Mouse (Mus musculus) hindbrain, embryonic 14.5 days (tissue): ENCODE results near the gene Shld1. TPM values are rescaled to one million over a fixed set of nuclear protein-coding genes. Genes with fewer than 3 reads are reported as not detected.

ENCODE experiments used
- ATAC-seq: fragments of 200-750 bp; cut with Nextera tagmentation; 2 replicates; pipeline ENCODE4 v1.8.0; 2017; ENCODE audit warnings: moderate number of reproducible peaks, mild to moderate bottlenecking, moderate TSS enrichment, moderate library complexity; ENCODE audit not compliant: low FRiP score
- DNase-seq: peaks from one replicate; pipeline ENCODE4 v3.0.0-alpha.2; 2015; ENCODE audit warnings: low spot score
- H3K27ac ChIP-seq: fragments of 300-500 bp; sonication (generic); 2 replicates; pipeline ENCODE4 v1.5.1; 2014; ENCODE audit warnings: mild to moderate bottlenecking, moderate library complexity
- H3K27me3 ChIP-seq: fragments of 300-500 bp; sonication (generic); 2 replicates; pipeline ENCODE4 v1.6.1; 2014; ENCODE audit warnings: mild to moderate bottlenecking, low read length, mixed read lengths; ENCODE audit not compliant: control insufficient read depth, insufficient read depth
- H3K36me3 ChIP-seq: fragments of 300-500 bp; sonication (generic); replicated peaks from 2 replicates; pipeline ENCODE4 v1.6.1; 2014; ENCODE audit not compliant: control insufficient read depth, insufficient read depth
- H3K4me1 ChIP-seq: fragments of 300-500 bp; sonication (generic); replicated peaks from 2 replicates; pipeline ENCODE4 v1.6.1; 2014; ENCODE audit warnings: antibody characterized with exemption, low read length, mixed read lengths; ENCODE audit not compliant: control insufficient read depth, insufficient read depth
- H3K4me2 ChIP-seq: fragments of 300-500 bp; sonication (generic); replicated peaks from 2 replicates; pipeline ENCODE4 v1.6.1; 2014; ENCODE audit warnings: mild to moderate bottlenecking, moderate library complexity
- H3K4me3 ChIP-seq: fragments of 300-500 bp; sonication (generic); replicated peaks from 2 replicates; pipeline ENCODE4 v1.5.1; 2014; ENCODE audit warnings: mild to moderate bottlenecking, low read length
- H3K9ac ChIP-seq: fragments of 300-500 bp; sonication (generic); 2 replicates; pipeline ENCODE4 v1.6.1; 2014
- H3K9me3 ChIP-seq: fragments of 300-500 bp; sonication (generic); 2 replicates; pipeline ENCODE4 v1.6.1; 2016; ENCODE audit warnings: low read length; ENCODE audit not compliant: control insufficient read depth
- WGBS: fragments of 180-500 bp; shearing (Covaris S2); extraction: QIAGEN DNeasy Blood & Tissue Kit; methylation state at CpG from one replicate; pipeline ENCODE4 v1.1.7; 2014; 5-methylcytosine and 5-hydroxymethylcytosine counted together
- polyA plus RNA-seq: library from polyadenylated mRNA; unstranded; fragments of >200 nt; fragmentation: Nextera tagmentation; extraction: Ambion mirVana; gene quantifications from 2 replicates; pipeline ENCODE4 v1.2.1, GENCODE M21; 2014

The Shld1 gene
- polyA plus RNA-seq = 21.9 and 23.3 TPM in 2 replicates

DNA sequence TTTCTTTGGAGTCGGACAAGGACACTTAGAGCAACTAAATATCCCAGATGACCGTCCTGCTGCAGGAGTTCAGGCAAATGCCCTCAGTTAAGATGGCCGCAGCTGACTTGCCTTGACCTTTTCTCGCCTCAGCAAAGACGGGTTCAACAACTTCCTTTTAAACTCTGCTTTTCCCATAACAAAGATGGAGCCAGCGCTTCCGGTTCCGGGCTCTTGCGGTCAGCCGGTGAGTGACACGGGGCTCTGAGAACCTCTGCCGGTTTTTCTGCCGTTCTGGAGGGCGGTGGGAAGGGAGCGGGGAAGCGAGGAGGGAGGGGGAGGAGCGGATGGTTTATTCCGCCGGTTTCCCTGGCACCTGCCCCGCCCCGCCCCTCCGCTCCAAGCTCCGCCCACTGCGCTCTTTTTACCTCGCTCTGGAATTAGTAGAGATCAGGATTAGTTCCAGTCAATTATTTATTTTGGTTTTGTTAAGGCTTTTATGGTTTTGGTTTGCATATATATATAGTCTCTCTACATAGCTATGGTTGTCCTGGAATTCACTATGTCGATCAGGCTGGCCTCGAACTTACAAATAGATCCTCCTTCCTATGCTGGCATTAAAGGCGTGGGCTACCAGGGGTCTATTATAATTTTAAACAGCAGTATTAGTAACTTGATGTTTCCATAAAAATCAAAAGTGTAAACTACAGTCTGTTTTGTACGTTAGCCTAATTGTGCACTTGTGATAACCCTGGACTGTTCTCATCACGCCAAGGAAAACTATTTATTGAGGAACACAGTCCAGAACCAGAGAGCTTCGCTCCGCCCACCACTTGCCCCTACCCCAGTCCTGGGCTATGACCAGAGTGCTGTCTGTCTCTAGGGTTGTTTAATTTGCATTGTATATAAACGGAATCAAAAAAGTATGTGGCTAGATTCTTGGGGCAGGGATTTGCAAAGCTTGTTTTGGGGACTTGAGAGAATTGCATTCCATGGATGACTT is at the start of gene Shld1:
Shld1 (plus strand) TSS at position 176 of the 982 bp plus-strand sequence.
- DNase-seq = peak; percentile 89
- Histone ChIP-seq H3K27me3 (no peaks in the 10 kb centered on the region), H3K9me3 (no peaks in the 10 kb centered on the region), H3K4me2 (peak within 1 kb of the TSS; percentile 55), H3K36me3 (0 out of 2 replicates have a peak, but pooled peaks cover 7% of the 10 kb centered on the region), H3K4me1 (peaks cover 4% of the 10 kb centered on the region; the same call in 1 of the 2 replicates), H3K4me3 (peak within 1 kb of the TSS; percentile 56), H3K27ac (peak within 1 kb of the TSS; percentile 81), H3K9ac (peak within 1 kb of the TSS; percentile 73)
- 10% methylated on average over 33 of the region's 33 CpGs for WGBS
- ATAC-seq = peak; percentile 94

DNA sequence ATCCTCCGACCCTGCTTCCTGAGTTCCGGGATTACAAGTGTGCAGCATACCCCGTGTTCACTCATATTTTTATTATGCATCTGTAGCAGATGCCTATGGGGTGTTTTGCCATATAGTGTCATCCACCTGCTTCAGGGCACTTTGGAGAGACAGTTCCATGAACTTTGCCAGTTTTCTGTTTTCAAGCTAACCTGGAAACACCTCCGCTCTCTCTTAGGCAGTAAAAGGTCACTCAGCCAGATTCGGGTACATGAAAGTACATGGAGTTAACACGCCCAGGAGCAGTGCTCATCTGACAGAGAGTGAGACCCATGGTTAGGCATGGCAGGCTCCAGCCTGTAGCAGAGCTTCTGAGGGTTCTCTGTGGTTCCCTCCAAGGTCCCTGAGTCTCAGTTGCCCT is 48.4 kb upstream of the Shld1 start:
- Histone ChIP-seq H3K27ac (no peak overlapping the region), H3K9me3 (no peaks in the 10 kb centered on the region), H3K36me3 (no peaks in the 10 kb centered on the region), H3K4me3 (no peak overlapping the region), H3K27me3 (no peaks in the 10 kb centered on the region), H3K4me1 (no peaks in the 10 kb centered on the region), H3K4me2 (no peak overlapping the region), H3K9ac (no peak overlapping the region)
- WGBS = 93% methylated on average over 6 of the region's 6 CpGs
- no peak for ATAC-seq
- DNase-seq = no peak

DNA sequence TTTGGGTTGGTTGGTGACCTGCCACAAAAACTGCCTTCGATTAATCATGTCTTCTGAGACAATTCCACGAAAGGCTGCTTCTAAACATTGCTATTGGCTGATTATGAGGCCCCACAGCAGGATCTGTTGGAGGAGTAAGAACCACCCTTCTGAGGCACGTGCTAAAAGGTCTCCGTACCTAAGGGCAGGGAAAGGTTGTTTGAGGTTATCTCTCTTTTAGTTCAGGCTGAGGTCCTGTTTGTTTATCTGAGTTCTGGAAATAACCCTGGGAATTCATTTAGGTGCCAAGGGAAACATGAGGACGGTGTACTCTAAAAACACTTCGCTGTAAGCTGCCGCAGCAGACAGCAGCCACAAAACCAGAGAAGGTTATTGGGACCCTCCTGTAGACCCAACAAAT is 47.4 kb upstream of the Shld1 start:
- 87% methylated on average over 7 of the region's 7 CpGs for WGBS
- no peak overlapping the region for H3K4me2 ChIP-seq
- no peak overlapping the region for H3K27ac ChIP-seq
- no peaks in the 10 kb centered on the region for H3K4me1 ChIP-seq
- no peaks in the 10 kb centered on the region for H3K9me3 ChIP-seq
- DNase-seq (no peak), ATAC-seq (no peak)
- H3K27me3 ChIP-seq = no peaks in the 10 kb centered on the region
- H3K4me3 ChIP-seq = no peak overlapping the region
- no peak overlapping the region for H3K9ac ChIP-seq
- no peaks in the 10 kb centered on the region for H3K36me3 ChIP-seq

DNA sequence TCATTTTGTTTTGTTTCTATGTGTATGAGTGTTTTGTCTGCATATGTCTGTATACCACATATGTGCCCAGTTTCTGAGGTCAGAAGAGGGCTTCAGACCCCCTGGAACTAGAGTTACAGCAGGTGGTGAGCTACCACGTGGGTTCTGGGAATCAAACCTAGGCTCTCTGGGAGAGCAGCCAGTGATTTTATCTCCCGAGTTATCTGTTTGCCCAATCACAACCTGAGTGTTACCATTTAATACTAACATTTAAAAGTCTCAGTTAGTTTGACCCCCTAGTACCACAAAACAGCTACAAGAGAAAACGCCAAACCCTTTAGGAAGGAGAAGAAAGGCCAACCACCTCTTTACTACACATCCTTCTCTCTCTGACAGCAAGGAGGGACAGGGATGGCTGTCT is 45.5 kb upstream of the Shld1 start:
- Histone ChIP-seq H3K27me3 (no peaks in the 10 kb centered on the region), H3K9me3 (no peaks in the 10 kb centered on the region), H3K27ac (no peak overlapping the region), H3K9ac (no peak overlapping the region), H3K4me3 (no peak overlapping the region), H3K4me2 (no peak overlapping the region), H3K36me3 (no peaks in the 10 kb centered on the region), H3K4me1 (no peaks in the 10 kb centered on the region)
- DNase-seq (no peak), ATAC-seq (no peak)
- WGBS = 77% methylated on average over 3 of the region's 3 CpGs

DNA sequence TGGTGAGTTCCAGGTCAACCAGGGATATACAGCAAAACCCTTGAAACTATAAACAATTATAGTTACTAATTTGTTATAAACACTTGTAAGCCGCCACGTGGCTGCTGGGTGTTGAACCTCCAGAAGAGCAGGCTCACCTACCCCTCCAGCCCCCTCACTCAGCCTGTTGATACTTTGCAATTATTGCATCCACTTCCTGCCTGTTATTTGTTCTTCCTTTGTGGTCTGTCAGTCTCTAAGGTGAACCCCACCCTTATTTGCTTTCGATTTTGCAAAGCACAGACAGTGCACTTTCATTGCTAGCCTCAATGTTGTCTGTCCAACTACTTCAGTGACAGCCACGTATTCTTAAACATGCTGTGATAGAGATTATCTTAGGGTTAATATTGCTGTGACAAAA is 43.6 kb upstream of the Shld1 start:
- Histone ChIP-seq H3K27me3 (no peaks in the 10 kb centered on the region), H3K9me3 (no peaks in the 10 kb centered on the region), H3K36me3 (no peaks in the 10 kb centered on the region), H3K4me3 (no peak overlapping the region), H3K27ac (no peak overlapping the region), H3K4me2 (no peak overlapping the region), H3K9ac (no peak overlapping the region), H3K4me1 (no peaks in the 10 kb centered on the region)
- ATAC-seq (no peak), DNase-seq (no peak)
- 82% methylated on average over 4 of the region's 4 CpGs for WGBS

DNA sequence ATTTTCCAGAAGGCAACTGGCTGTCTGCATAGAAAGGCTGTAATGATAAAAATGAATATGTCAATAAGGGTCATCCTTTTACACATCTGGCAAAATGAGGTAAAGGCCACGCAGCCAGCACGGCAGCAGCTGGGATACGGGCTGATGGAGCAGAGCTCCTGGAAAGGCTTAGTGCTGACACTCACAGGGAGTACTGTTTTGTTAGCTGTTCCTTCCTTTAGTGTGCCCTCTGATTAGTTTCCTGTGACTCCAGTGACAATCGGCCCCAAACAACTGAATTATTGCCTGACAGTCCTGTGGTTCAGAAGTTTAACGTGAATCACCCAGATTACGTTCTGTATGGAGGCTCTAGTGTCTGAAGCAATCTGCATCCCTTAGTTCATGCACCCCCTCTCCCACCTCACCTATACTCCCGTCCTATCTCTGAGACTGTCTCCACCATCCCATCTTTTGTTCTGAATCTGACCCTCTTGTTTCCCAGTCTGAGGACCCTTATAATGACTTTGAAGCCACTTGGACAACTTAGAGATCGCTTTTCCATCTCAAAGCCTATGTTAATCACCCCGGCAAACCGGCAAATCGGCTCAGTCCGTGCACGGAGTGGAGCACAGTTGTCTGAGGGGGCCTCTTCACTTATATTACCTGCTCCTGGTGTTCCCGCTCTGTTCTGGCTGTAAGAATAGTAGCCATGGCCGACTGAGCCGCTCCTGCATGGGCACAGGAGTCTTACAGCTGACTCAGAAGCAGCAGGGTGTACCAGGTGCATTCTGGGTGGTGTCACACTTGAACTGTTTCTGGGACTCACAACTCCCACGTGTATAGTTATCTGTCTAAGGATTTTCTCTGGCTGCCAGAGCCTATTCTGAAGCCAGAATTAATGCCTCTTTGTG is 39.6 kb upstream of the Shld1 start:
- no peak overlapping the region for H3K4me2 ChIP-seq
- 66% methylated on average over 17 of the region's 17 CpGs for WGBS
- no peak for DNase-seq
- no peaks in the 10 kb centered on the region for H3K36me3 ChIP-seq
- no peak overlapping the region for H3K4me3 ChIP-seq
- H3K4me1 ChIP-seq = no peaks in the 10 kb centered on the region
- no peak overlapping the region for H3K27ac ChIP-seq
- no peak overlapping the region for H3K9ac ChIP-seq
- ATAC-seq = no peak
- H3K9me3 ChIP-seq = no peaks in the 10 kb centered on the region
- H3K27me3 ChIP-seq = no peaks in the 10 kb centered on the region

DNA sequence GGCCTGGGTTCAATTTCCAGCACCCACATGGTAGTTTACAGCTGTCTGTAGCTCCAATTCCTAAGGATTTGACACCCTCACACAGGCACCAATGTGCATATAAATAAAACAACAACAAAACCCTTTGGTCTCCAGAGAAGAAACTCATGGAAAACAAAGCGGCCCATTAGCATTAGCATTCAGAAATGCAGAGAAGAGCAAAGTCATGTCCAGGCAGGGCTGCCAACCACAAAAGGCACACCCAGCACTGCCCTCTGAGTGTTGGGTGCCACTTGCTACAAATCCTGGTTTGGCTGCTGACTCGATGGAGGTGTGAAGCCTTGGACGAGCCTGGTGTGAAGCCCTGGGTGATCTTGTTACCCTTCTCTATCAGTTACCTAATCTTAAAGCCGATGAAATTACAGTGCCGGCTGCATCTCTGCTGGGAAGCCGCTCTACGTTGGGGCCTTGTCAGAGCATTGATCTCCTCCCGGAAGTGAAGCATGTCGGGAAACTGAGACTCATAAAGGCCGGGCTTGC is 37.3 kb upstream of the Shld1 start:
- Histone ChIP-seq H3K9ac (no peak overlapping the region), H3K27me3 (no peaks in the 10 kb centered on the region), H3K9me3 (no peaks in the 10 kb centered on the region), H3K4me3 (no peak overlapping the region), H3K4me2 (no peak overlapping the region), H3K4me1 (no peaks in the 10 kb centered on the region), H3K36me3 (no peaks in the 10 kb centered on the region), H3K27ac (no peak overlapping the region)
- 91% methylated on average over 10 of the region's 10 CpGs for WGBS
- DNase-seq (no peak), ATAC-seq (no peak)

DNA sequence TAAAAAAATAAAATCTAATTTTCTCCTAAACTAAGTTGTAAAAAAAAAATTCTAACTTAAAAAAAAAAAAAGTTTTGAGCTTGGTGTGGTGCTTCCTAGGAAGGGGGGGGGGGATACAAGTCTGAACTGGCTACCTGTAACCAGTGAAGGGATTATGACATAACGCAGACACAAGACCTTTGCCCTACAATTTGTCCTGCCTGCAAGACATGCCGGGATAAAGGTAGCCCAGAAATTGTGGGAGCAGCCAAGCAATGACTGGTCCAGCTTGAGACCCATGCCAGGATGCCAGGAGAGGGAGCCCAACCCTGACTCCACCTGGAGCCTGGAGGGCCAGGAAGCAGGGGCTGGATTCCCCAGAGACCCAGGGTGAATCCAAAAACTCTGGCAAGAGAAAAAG is 36.2 kb upstream of the Shld1 start:
- ATAC-seq (no peak), DNase-seq (no peak)
- WGBS = 83% methylated on average over 2 of the region's 2 CpGs
- Histone ChIP-seq H3K27ac (no peak overlapping the region), H3K4me3 (no peak overlapping the region), H3K27me3 (no peaks in the 10 kb centered on the region), H3K36me3 (no peaks in the 10 kb centered on the region), H3K9ac (no peak overlapping the region), H3K4me2 (no peak overlapping the region), H3K9me3 (no peaks in the 10 kb centered on the region), H3K4me1 (no peaks in the 10 kb centered on the region)

DNA sequence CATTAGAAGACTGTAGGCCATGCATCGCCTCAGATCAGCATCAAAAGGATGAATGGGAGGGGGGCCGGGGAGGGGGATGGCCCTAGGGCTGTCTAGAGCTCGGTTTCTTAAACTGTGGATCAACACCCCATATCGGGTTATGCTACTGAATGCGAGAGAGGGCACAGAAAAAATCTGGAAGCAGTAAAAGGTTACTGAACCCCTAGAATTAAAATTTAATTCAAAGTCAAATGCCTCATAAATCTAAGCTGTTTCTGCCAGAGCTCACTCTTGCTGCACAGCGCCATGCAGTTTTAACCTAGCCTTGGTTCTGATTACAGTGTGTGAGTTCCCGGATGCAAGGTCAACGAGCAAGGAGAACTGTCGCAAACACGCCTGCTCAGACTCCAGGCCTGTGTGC is 34.3 kb upstream of the Shld1 start:
- H3K4me3 ChIP-seq = no peak overlapping the region
- WGBS = 69% methylated on average over 10 of the region's 10 CpGs
- H3K4me1 ChIP-seq = no peaks in the 10 kb centered on the region
- H3K9me3 ChIP-seq = no peaks in the 10 kb centered on the region
- ATAC-seq (no peak), DNase-seq (no peak)
- H3K9ac ChIP-seq = no peak overlapping the region
- H3K36me3 ChIP-seq = no peaks in the 10 kb centered on the region
- no peaks in the 10 kb centered on the region for H3K27me3 ChIP-seq
- H3K4me2 ChIP-seq = no peak overlapping the region
- H3K27ac ChIP-seq = no peak overlapping the region
